Mouse (Mus musculus): ENCODE results near the gene Znhit2.

Znhit2 gene

DNA sequence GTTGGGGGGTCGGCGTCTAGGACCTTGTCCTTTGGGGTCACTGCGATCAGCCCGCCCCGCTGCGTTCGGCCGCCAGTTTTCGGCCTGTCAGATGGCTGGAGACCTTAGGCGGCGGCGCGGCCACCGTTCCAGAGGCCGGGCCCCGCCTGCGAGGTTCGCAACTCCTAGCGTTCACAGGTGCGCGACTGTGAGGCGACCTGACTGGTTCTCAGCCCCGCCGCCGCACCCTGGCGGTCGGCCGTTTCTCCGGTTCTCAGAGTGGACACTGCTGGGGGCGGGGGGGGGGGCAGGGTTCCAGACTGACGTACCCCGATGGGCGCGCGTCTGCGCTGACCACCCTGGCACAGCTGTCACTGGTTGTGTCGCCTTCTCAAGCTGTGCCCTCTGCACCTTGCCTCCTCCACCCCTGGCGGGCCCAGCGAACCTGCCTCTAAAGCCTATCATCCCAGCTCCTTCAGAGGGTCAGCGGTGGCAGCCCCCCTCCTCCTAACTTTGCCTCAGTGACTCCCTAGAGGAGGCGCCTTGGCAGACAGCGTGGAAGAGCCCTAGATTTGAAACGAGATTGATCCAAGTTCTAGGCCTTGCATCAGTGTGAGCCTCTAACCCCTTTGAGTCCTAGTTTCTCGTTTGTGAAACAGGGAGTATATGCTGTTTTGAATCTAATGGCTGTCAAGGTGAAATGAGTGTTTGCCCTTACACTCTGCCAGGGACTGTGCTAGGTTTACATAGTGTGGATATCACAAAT, 13.7 kb upstream of the Znhit2 start:
- DNase-seq: no peak

DNA sequence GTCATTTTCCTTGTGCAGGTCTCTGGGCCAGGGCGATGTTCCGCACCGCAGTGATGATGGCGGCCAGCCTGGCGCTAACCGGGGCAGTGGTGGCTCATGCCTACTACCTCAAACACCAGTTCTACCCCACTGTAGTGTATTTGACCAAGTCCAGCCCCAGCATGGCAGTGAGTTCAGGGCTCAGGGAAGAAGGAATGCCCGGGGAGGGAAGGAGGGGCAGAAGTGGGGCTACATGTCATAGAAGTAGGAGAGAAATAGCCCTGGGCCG, 13.2 kb upstream of the Znhit2 start:
- no peak for DNase-seq

DNA sequence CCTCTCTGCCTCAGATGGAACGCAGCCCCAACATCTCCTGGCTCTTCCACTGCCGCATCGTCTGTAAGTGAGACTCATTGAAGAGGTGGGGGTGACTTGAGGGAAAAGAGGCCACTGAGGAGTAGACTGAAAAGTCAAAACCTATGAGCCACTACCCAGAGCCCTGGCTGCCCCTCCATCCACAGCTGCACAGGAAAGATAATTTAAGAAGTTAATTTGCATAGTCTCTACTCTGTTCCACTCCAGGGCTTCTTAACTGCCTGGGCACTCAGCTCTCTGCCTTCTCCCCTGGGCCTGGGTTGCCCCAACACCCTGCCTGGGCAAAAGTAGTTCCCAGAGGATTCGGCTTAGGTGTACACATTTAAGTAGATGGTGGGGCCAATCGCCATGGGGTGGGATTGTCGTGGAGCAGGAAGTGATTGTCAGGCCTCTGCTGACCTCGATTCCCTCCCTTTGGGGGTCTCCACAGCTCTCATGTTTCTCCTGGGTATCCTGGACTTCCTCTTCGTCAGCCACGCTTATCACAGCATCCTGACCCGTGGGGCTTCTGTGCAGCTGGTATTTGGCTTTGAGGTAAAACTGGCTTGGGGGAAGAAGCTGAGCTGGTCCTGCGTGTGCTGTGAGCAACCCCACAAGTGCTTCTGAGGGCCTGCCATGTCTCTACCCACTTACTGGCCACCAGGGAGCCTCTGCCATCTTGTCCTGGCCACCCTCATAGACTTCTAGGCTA, 12.1 kb upstream of the Znhit2 start:
- no peak for DNase-seq

DNA sequence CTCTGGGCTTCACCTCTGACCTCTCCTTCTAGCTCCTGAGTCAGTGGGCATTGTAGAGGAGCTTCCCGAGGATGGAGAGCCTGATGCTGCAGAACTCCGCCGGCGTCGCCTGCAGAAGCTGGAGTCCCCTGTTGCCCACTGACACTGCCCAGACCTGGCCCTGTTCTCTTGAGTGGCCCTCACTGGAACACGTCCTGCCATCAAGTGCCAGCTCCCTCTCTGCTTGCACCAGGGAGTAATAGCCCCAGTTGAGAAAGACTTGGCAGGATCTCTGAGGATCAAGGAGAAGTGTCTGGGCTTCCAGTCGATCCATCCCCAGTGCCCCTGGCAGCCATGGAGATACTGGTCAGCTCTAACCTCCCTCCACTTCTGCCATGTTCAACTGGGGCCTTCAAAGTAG, 8.5 kb upstream of the Znhit2 start:
- no peak for DNase-seq

DNA sequence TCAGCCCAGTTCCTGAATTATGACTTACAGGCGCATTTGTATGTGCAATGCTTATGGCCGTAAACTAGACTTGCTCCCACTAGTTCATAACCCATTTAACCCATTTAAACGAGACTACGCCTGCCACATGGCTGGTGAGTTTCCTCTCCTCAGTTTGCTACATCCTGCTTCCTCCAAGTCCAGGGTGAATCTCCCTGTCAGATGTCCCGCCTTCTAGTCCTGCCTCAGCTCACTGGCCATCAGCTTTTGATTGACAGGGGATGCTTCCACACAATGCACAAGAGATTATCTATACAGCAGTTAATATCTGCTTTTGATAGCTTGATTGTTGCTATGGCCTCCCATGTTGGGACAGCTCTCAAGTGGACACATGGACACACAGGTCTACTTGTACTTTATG, 6.7 kb upstream of the Znhit2 start:
- no peak for DNase-seq

DNA sequence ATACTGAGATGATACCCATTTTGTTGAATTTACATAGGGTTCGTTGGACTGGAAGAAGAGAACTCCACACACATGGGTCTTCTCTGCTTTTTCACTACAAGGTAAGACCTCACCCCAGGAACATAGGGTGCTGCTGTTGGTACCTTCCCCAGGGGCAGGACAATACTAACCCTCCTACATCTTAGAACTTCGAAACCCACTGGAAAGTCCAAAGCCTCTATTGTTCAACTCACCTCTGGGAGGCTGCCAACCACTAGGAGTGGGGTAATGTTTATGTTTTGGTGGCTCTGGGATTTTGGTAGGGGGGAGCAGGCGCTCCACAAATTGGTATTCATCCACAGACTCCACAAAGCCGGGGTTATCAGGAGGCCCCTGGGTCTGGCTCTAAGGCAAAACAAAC, 4.3 kb upstream of the Znhit2 start:
- no peak for DNase-seq

DNA sequence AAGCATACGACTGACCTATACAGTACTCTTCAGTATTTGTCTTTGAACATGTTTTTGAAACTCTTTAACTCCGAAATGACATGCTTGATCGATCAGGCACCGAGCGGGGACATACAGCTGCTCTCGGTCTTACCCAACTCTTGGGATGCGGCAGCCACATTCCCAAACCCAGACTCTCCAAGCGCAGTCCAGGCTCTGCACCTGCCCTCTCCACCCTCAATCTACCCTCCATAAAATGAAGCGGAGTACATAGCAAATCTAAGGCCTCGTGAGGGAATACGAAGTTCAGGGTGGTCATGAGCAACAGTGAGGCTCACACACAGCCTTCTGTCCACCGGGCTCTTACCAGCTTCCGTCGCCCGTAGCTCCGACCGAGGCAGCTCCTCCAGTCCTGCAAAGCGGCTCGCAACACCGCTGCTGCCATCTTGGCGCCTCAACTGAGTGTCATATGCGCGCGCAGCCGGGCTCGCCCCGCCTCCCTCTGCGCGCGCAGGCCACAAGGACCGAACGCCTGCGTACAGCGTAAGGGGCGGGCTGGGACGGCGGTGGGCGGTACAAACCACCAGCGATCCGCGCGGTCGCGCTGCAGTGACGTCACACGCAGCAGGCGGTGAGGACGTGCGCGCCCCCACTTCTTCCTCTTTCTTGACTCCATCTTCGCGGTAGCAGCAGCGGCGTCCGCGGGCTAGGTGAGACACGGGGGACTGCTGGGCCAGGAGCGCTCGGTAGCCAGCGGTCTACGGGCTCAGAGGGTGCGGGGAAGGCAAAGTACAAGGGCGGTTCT, 3.5 kb upstream of the Znhit2 start, which contains the start of the genes Mrpl49 and Fau:
Gene Mrpl49 (minus strand): TSS at position 473 of the 784 bp plus-strand sequence.
Gene Fau (plus strand): TSS at position 532 of the 784 bp plus-strand sequence.
- DNase-seq: peak; percentile 100

DNA sequence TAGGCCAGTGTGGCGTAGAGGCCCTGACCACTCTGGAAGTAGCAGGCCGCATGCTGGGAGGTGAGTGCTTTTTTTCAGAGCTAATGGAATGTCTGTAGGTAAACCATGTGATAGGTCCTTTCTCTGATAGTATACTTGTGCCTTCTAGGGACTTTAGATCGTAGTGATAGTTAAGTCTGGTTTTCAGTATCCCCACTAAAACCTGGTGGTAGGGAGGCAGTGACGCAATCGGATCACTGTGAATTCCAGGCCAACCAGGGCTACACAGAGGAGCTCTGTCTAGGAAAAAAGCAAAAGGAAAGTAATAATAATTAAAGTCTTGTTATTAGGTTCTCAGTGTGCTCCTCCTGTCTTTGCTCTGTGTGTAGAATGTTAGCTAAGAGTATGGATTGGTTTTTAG, 2.5 kb upstream of the Znhit2 start:
- no peak for DNase-seq

DNA sequence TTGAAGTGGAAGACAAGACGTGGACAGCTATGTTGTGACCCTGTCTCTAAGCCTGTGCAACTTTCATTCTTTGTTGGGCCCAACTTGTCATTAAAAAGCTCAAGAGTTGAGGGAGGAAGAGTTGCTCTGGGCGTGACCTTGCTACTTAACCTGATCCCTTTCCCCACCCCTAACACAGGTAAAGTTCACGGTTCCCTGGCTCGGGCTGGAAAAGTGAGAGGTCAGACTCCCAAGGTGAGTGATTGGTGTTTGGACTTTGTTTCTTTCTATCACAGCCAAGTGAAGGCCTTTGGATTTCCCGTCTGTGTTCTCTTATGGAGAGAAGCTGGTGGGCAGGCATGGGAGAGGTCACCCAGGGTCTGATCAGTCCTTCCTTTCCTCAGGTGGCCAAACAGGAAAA, 2.0 kb upstream of the Znhit2 start:
- DNase-seq: no peak

DNA sequence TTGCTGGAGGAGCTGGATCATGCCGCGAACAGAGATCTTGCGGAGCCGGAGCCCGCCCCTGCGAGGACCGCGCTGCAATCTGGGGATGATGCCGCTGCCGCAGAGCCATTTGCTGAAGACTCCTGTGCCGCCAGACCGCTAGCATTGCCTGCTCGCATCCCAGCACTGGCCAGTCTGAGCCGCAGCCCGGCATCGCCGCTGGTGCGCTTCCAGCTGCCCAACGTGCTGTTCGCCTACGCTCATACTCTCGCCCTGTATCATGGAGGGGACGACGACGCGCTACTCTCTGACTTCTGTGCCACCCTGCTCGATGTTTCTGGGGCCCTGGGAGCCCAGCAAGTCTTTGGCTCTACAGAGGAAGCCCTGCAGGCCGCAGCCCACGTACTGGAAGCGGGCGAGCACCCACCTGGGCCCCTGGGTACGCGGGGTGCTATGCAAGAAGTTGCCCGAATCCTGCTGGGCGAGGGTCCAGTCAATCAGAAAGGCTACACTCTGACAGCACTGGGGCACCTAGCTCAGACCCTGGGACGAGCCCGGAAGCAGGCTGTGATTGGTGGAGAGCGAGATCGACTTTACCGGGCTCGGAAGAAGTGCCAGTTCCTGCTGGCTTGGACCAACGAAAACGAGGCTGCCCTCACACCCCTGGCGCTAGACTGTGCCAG, 780 bp downstream of the Znhit2 start:
- DNase-seq: peak; percentile 73

DNA sequence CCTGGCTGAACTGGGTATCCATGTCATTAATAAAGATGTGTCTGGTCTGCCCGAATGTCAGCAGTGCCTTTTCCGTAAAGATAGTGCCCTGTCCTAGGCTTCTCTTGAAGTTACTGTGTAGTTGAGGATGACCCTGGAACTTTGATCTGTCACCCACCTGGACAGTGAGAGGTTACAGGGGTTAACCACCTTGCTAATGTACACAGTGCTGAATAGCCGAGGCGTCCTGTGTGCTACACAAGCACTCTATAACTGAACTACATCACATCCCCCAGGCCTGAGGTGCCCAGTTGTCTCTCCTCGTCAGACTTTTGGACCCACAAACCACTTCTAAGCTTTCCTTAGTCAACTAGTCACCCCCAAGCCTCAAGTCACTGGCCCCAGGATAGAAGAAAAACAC, 1.4 kb downstream of the Znhit2 start:
- DNase-seq: no peak

DNA sequence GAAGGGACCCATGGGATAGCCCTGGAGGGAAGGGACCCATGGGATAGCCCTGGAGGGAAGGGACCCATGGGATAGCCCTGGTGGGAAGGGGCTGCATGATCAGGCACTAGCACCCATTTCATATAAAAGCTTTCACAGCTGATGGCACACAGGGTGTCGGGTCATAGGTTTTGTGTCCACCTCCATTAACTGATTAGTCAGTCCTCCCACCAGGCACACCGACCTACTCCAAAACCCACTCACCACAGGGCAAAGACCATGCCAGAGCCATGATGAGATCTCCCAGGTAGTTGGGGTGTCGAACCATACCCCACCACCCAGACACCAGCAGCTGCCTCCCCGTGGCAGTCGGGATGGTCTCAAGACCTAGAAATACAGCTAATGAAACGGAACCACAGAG, 2.1 kb downstream of the Znhit2 start:
- DNase-seq: no peak

DNA sequence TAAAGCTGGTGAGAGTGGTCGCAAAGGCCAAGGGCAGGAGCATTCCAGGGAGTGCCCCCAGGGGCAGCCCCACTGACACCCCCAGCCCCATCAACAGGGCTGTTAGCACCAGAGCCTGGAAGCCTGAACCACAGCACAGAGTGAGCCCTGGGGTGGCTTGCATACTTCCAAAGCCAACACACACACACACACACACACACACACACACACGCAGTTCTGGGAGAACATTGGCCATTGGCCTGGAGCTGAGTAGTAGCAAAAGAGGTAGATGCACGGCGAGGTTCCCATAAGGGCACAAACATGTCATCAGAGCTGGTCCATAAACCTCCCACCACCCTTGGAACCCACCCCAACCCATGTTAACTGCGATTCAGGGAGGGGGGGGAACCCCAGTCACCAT, 5.6 kb downstream of the Znhit2 start:
- DNase-seq: no peak

DNA sequence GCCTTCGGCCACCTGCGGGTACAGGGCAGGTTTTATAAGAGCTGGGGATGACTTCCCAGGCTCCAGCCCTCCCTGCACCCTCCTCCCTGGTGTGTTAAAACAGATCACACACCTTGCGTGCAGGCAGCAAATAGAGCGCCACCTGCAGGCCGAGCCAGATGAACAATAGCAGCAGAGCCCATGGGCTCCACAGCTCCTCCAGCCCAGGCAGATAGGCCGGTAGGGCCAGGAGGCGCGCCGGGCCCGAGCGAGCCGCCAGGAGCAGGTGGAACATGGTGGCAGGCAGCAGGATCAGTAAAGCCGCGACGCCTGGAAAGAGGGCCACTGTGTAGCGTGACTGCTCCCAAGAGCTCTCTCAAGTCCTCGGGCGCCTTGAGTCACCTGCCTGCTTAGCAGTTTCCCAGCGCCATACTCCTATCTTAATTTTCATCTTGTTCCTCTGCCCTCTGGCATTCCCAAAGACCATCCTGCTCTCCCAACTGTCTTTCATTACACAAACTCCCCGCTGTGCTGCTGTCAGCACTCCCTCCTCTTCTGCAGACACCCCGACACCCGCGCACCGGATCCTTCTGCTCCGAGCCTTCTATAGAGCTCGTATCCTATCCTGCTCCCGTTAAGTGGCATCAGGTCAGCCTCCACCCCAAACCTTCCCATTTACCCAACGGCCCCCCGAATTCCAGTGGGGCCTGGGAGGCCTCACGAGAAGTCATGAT, 6.2 kb downstream of the Znhit2 start:
- DNase-seq: peak; percentile 89

DNA sequence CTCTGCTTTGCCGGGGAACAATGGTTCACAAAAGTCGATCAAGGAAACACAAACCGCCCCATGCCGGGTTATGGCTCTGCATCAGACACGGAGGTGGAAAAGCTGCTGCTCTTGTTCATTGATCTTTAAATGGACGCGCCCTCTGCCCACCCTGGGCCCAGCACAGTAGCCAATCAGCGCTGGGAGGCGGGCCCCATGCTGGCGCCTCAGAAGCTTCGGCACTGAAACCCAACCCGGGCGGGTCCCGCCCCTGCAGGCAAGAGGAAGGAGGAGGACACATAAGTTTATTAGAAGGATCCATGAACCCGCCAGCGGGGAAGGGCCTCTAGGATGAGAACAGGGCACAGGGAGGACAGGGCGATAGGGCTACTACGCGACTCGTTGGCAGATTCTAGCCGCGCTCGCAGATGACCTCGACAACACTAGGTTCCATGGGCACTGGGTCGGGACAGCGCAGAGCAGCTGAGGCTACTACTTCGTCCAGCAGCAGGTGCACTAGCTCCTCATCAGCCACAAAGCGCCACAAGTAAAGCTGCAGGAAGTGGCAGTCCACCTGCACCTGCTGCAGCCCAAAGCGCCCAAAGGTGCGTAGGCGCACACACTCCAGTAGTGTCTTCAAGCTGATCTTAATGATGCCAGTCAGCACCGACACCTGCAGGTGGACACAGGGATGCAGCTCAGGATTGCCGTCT, 6.9 kb downstream of the Znhit2 start, which contains the start of gene Tm7sf2:
Gene Tm7sf2 (minus strand): TSS at position 650 of the 692 bp plus-strand sequence.
- DNase-seq: peak; percentile 95

DNA sequence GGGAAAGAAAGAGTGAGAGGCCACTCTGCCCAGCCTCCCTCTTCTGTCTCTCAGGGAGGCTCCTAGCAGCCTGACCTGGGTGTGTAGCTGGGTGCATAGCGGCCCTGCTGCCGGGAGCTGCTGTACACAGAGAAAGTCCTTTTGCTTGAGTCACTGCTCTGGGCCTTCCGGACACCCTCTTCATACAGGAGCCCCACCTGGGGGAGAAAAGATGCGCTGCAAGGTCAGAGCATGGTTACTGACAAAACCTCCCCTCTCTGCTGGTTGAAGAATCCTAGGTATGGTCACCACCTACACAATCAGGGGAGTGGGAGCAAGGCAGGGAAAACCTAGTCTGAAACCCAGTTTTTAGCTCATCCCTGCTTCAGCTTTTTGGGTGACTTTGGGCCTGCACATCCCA, 8.0 kb downstream of the Znhit2 start:
- DNase-seq: no peak

DNA sequence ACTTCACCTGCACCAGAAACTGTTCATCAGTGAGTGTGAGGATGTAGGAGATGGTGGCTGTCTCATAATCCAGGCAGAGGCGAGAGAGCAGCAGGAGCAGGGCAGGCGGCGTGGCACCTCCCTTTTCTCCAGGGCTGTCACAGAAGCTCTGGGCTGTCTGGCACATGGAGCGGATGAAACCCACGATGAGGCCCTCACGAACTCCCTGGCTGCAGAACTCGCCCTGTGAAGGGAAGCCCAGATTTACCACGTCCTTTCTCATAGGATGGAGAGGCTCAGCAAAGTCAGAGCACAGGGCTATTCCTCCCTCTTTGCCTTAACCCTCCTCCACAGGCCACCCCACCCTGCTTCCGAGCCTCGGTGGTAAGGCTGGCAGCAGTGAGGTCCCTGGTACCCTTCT, 8.9 kb downstream of the Znhit2 start:
- no peak for DNase-seq

DNA sequence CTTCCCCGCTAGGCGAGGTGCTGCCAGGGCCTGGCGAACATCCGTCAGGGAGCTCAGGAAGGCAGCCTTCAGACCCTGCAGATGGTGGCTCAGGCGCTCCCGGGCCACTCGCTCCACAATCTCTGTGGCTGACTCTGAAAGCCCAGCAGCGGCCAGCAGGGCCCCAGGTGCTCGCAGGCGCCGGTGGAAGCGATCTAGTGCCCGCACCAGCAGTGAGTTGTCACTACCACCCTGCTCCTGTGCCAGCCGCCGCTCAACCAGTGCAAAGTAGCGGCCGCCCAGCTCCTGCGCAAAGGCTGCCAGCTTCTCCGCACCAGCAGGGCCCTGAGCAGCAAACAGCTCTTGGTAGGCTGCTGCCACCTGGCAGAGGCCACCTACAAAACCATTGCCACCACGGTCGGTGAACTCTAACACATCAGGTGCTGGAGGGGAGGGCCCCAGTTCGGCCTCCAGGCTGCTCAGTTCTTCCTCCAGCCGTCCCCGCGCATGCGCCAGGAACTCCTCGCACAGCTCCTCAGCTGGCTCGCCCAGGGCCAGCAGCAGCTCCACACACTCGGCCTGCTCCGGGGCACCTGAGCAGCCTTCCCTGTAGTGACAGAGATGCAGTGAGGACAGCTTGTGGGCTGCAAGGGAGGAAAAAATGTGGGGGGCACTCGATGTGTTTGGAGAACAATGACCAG, 9.7 kb downstream of the Znhit2 start:
- peak; percentile 10 for DNase-seq

DNA sequence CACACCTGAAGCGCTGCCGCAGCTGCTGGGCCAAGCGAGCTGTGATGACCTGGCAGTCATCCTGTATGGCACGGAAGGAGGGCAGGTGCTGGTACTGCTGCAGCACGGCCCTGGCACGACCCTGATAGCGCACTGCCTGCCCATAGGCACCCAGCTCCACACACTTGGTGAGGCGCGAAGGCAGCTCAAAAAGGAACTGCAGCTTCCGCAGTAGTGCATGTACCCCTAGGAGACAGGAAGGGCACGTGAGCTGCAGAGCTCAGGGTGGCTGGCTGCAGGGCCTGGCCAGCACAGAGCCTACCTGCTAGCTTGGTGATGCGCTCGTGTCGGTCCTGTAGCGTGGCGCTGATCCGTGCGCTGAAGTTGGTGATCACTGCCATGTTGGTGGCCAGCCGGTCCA, 10.3 kb downstream of the Znhit2 start:
- DNase-seq: peak; percentile 18

DNA sequence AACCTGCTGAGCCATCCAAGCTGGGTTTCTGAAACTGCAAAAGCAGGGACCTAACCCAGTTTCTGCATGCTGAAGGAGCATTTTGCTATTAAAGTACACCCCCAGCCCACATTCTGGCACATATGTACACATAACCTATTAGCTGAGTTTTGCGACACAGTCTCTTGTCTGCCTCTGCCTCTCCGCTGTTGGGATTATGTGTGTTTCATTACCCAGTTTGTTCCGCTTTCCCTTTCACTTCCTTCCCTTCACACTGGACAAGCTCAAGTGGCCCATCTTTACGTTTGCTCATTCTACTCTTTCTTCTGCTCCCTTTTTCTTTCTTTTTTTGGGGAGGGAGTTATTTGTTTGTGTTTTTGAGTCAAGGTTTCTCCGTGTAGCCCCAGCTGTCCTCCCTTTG, 12.9 kb downstream of the Znhit2 start:
- no peak for DNase-seq

Data from kidney, postnatal 10 days (tissue).